Mouse (Mus musculus) liver, embryonic 14.5 days (tissue): ENCODE measurements around the gene Gpi1.

ENCODE experiments used
- CTCF ChIP-seq: IDR thresholded peaks from 2 replicates; pipeline ENCODE4 v1.5.1; 2016; ENCODE audit warnings: antibody characterized with exemption, low read depth, control low read depth
- EP300 ChIP-seq: IDR thresholded peaks from 2 replicates; pipeline ENCODE4 v1.6.1; 2016; ENCODE audit warnings: antibody characterized with exemption, low read depth

GRCm38 (mm10) chr7:34268463-34268862 lies 38.3 kb upstream of the Gpi1 start:
- no peak for TF ChIP-seq CTCF
- TF ChIP-seq EP300: no peak
